Mouse (Mus musculus): ENCODE data around the gene Tshz2. TPM values are rescaled to one million over a fixed set of nuclear protein-coding genes. Genes with fewer than 3 reads are reported as not detected.

Tshz2 gene
- polyA plus RNA-seq, 1 experiment from 2014 or later = 16.1 TPM

GRCm38 (mm10) chr2:169940297-169941142 lies 307.7 kb downstream of the Tshz2 start:
- ATAC-seq (ENCODE audit: low FRiP score, low read depth) = no peak
- 78% methylated on average over 16 of the region's 16 CpGs for WGBS
- no peaks in the 10 kb centered on the region; the same call in 1 of the 2 replicates for H3K36me3 ChIP-seq

DNA sequence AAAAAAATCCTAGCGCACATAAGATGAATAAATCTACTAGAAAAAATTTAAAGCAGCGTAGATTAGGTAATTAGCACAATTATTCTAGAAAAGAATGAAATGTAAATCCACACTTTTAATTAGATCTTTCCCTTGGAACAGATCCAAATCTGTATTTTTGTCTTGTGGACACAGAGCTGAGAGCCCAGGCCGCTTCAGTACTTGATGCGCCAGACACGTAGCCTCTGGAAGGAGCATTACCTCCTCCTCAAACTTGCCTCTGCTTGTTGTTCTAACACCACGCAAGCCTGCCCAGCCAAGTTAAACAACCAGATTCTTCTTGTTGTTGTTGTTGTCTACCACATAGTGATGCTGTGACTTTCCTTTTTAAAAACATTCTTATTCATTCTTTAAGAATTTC lies 310.9 kb downstream of the Tshz2 start:
- no peaks in the 10 kb centered on the region for H3K27me3 ChIP-seq
- no peaks in the 10 kb centered on the region for H3K9me3 ChIP-seq
- no peak overlapping the region for H3K4me3 ChIP-seq
- H3K36me3 ChIP-seq = no peaks in the 10 kb centered on the region; the same call in 1 of the 2 replicates
- no peak for ATAC-seq (ENCODE audit: low FRiP score, low read depth)
- no peak overlapping the region for H3K4me2 ChIP-seq (replicated peaks)
- H3K4me1 ChIP-seq = 0 out of 2 replicates have a peak, but pooled peaks cover 6% of the 10 kb centered on the region
- 92% methylated on average over 6 of the region's 6 CpGs for WGBS
- no peak overlapping the region for H3K27ac ChIP-seq
- no peak overlapping the region for H3K9ac ChIP-seq

More at GRCm38 (mm10) chr2:169940297-169941142, 307.7 kb downstream of the Tshz2 start:
- no peak overlapping the region for H3K9ac ChIP-seq
- no peak overlapping the region for H3K27ac ChIP-seq
- no peaks in the 10 kb centered on the region for H3K9me3 ChIP-seq
- H3K4me2 ChIP-seq (replicated peaks) = no peak overlapping the region
- no peak overlapping the region for H3K4me3 ChIP-seq
- 0 out of 2 replicates have a peak, but pooled peaks cover 8% of the 10 kb centered on the region for H3K4me1 ChIP-seq
- no peaks in the 10 kb centered on the region for H3K27me3 ChIP-seq

DNA sequence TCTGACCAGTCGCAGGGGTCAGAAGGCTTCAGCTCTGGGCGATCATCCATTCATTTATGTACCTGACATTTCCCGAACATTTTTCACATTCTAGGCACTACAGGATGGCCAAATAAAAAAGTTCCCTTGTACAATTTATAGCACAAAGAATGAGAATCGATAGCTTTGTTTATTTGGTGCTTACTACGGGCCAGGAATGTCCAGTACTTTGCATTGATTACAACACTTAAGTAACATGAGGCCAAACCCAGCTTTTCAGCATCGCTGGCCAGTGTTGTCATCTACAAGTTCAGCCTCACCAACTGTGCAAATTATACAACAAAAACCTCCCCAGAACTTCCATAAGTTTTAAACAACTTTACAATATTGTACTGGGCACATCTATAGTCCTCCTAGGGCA lies 315.3 kb downstream of the Tshz2 start:
- H3K27ac ChIP-seq = no peak overlapping the region
- no peak overlapping the region for H3K4me2 ChIP-seq (replicated peaks)
- WGBS = 81% methylated on average over 6 of the region's 6 CpGs
- no peak overlapping the region for H3K9ac ChIP-seq
- H3K9me3 ChIP-seq = no peaks in the 10 kb centered on the region
- ATAC-seq (ENCODE audit: low FRiP score, low read depth) = no peak
- H3K4me1 ChIP-seq = peaks cover 13% of the 10 kb centered on the region; the same call in 1 of the 2 replicates
- no peaks in the 10 kb centered on the region; the same call in 1 of the 2 replicates for H3K36me3 ChIP-seq
- H3K4me3 ChIP-seq = no peak overlapping the region
- no peaks in the 10 kb centered on the region for H3K27me3 ChIP-seq

- Histone ChIP-seq H3K27ac (no peak overlapping the region), H3K4me2 (replicated peaks) (no peak overlapping the region)
- no peak for ATAC-seq (ENCODE audit: low FRiP score, low read depth)
These were observed 318.2 kb downstream of the Tshz2 start for GRCm38 (mm10) chr2:169951041-169951440.

GRCm38 (mm10) chr2:169952981-169953380 lies 320.2 kb downstream of the Tshz2 start:
- Histone ChIP-seq H3K36me3 (no peaks in the 10 kb centered on the region), H3K9me3 (no peaks in the 10 kb centered on the region), H3K4me2 (replicated peaks) (no peak overlapping the region), H3K9ac (no peak overlapping the region), H3K4me3 (no peak overlapping the region), H3K27ac (no peak overlapping the region), H3K4me1 (peaks cover 7% of the 10 kb centered on the region; the same call in 1 of the 2 replicates), H3K27me3 (no peaks in the 10 kb centered on the region)
- no peak for ATAC-seq (ENCODE audit: low FRiP score, low read depth)
- WGBS = 92% methylated on average over 2 of the region's 2 CpGs

More at GRCm38 (mm10) chr2:169951041-169951440, 318.2 kb downstream of the Tshz2 start:
- Histone ChIP-seq H3K4me1 (peaks cover 13% of the 10 kb centered on the region; the same call in 1 of the 2 replicates), H3K9ac (no peak overlapping the region), H3K9me3 (no peaks in the 10 kb centered on the region), H3K27me3 (no peaks in the 10 kb centered on the region), H3K36me3 (no peaks in the 10 kb centered on the region), H3K4me3 (no peak overlapping the region)
- 48% methylated on average over 8 of the region's 8 CpGs for WGBS

GRCm38 (mm10) chr2:169958736-169959573 lies 326.1 kb downstream of the Tshz2 start:
- H3K27me3 ChIP-seq = no peaks in the 10 kb centered on the region
- ATAC-seq (ENCODE audit: low FRiP score, low read depth) = no peak
- H3K27ac ChIP-seq = no peak overlapping the region
- no peaks in the 10 kb centered on the region for H3K36me3 ChIP-seq
- WGBS = 37% methylated on average over 17 of the region's 17 CpGs
- H3K4me3 ChIP-seq = no peak overlapping the region
- no peaks in the 10 kb centered on the region for H3K9me3 ChIP-seq
- peaks cover 20% of the 10 kb centered on the region for H3K4me1 ChIP-seq
- no peak overlapping the region for H3K9ac ChIP-seq
- H3K4me2 ChIP-seq (replicated peaks) = no peak overlapping the region

DNA sequence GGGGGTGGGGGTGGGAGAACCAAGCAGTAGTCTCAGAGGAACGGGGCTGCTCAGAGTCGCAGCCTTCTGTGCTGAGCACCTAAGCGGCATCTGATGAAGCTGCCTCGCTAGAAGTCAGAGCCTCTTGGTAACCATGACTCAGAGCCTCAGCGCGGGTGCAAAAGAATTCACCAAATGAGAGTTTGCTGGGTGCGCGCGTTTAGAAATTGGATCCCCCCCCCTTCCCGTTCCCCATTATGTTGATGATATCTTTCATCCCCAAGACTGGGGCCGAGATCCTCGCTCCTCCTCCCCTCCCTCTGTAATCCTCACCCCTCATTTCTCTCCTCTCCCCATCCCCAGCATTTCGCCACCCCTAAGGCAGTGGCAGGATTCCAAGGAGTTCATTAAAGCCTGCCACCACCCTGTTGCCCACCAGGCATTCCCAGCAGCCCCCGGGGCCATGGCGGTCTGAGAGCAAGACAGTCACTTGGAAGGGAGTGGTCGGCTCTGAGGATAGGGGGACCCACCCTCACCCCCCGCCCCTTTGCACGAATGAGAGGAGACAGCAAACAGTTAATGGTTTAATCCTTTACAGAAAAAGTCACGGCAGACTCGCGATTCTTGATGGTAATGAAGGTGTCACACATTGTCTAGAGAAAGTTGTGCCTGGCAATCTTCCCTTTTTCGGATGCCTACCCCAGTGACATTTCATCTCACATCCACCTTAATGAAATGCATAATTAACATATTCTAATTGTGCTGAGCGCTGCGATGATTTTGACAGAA lies 328.8 kb downstream of the Tshz2 start:
- Histone ChIP-seq H3K27me3 (no peaks in the 10 kb centered on the region), H3K4me3 (peak overlapping the region; percentile 38), H3K9ac (peak overlapping the region; percentile 48; the same call in 1 of the 2 replicates), H3K9me3 (0 out of 2 replicates have a peak, but pooled peaks cover 7% of the 10 kb centered on the region), H3K36me3 (no peaks in the 10 kb centered on the region), H3K27ac (no peak overlapping the region), H3K4me2 (replicated peaks) (peak overlapping the region; percentile 65), H3K4me1 (peaks cover 20% of the 10 kb centered on the region)
- ATAC-seq (ENCODE audit: low FRiP score, low read depth) = no peak
- 27% methylated on average over 24 of the region's 24 CpGs for WGBS

DNA sequence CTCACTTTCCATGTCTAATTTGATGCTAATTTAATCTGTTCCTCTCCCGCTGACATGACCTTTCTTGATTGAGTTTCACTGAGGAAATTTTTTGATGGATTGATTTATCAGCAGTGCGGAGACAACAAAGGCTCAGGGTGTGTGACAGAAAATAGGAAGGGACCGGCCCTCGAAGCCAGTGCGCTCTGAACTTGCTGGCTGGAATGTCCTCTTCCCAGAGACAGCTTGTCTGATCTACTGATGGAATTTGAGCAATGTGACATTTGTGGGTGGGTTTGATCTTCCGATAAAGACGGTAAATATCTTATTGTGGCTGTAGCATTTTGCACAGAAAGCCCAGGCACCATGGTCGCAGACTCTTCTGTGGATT lies 329.4 kb downstream of the Tshz2 start:
- Histone ChIP-seq H3K27ac (no peak overlapping the region), H3K9me3 (0 out of 2 replicates have a peak, but pooled peaks cover 7% of the 10 kb centered on the region), H3K4me2 (replicated peaks) (peak overlapping the region; percentile 65), H3K27me3 (no peaks in the 10 kb centered on the region), H3K9ac (no peak overlapping the region), H3K4me3 (no peak overlapping the region), H3K36me3 (no peaks in the 10 kb centered on the region), H3K4me1 (peaks cover 20% of the 10 kb centered on the region)
- no peak for ATAC-seq (ENCODE audit: low FRiP score, low read depth)
- WGBS = 58% methylated on average over 8 of the region's 8 CpGs

DNA sequence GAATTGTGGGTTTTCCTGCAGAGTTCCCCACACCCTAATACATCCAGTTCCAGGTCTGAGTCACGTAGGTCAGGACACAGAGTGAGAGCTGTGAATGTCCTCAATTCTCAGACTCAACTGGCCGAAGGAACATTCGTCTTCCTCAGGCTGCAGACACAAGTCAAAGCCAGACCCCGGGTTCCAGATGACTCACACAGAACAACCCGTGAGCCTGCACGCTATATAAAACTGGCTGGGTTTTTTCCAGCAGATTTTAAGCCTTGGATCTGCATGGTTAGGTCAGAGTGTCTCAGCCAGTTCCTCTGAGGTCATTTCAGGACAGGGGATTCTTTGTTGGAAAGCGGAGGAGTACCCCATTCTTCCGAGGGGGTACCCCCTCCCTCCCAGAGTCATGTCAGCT lies 330.0 kb downstream of the Tshz2 start:
- ATAC-seq (ENCODE audit: low FRiP score, low read depth) = no peak
- Histone ChIP-seq H3K4me3 (no peak overlapping the region), H3K9ac (no peak overlapping the region), H3K36me3 (no peaks in the 10 kb centered on the region), H3K27me3 (no peaks in the 10 kb centered on the region), H3K4me2 (replicated peaks) (no peak overlapping the region), H3K9me3 (0 out of 2 replicates have a peak, but pooled peaks cover 7% of the 10 kb centered on the region), H3K4me1 (peaks cover 20% of the 10 kb centered on the region), H3K27ac (no peak overlapping the region)
- 58% methylated on average over 8 of the region's 8 CpGs for WGBS

DNA sequence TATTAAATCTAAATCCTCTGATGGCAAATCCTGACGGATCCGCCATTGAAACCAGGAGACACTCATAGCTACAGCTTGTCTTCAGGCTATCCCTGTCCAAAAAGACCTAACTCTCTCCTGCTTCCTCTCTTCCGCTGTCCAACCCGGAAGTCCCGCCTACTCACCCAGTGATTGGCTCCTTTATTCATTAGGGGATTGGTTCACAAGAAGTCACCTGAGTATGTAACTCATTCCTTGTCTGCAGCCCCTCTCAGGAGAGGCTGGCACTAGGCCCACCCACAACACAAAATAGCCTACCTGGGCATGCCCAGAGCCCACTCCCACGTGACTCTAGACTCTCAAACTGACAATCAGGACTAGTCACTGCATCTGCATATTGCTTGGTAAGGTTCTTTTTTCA lies 337.7 kb downstream of the Tshz2 start:
- no peaks in the 10 kb centered on the region for H3K36me3 ChIP-seq
- no peaks in the 10 kb centered on the region for H3K27me3 ChIP-seq
- no peak for ATAC-seq (ENCODE audit: low FRiP score, low read depth)
- H3K9ac ChIP-seq = no peak overlapping the region
- no peak overlapping the region for H3K4me2 ChIP-seq (replicated peaks)
- 94% methylated on average over 6 of the region's 6 CpGs for WGBS
- 0 out of 2 replicates have a peak, but pooled peaks cover 16% of the 10 kb centered on the region for H3K9me3 ChIP-seq
- no peaks in the 10 kb centered on the region for H3K4me1 ChIP-seq
- H3K4me3 ChIP-seq = no peak overlapping the region
- H3K27ac ChIP-seq = no peak overlapping the region

DNA sequence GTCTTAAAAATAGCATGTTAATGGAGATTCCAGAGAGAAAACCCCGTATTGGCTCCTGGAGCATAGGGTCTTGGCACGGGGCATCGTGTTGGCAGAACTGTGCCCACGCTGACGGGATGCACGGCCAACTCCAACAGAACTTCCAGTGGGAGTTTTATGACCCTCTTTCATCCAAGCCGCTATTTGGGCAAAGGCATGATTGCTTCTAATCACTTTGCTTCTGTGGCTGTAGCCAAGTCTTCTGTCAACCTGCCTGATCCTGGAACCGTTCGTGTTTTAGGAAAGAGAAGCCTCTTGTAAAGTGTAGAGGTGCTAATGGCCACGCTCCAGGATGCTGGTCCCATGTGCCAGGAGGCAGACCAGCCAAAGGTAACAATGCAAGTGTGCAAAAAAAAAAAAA lies 350.1 kb downstream of the Tshz2 start:
- no peak overlapping the region for H3K27ac ChIP-seq
- H3K9ac ChIP-seq = no peak overlapping the region
- no peaks in the 10 kb centered on the region for H3K36me3 ChIP-seq
- no peak for ATAC-seq (ENCODE audit: low FRiP score, low read depth)
- H3K4me1 ChIP-seq = peaks cover 5% of the 10 kb centered on the region; the same call in 1 of the 2 replicates
- no peak overlapping the region for H3K4me3 ChIP-seq
- no peaks in the 10 kb centered on the region for H3K9me3 ChIP-seq
- H3K27me3 ChIP-seq = no peaks in the 10 kb centered on the region
- 81% methylated on average over 10 of the region's 10 CpGs for WGBS
- H3K4me2 ChIP-seq (replicated peaks) = no peak overlapping the region

Measured in limb, embryonic 13.5 days (tissue).